Mouse (Mus musculus): ENCODE results near the gene Add3.
"Not testable (repeated sequence)": the region's sequence is repeated elsewhere in the genome, so short reads cannot be mapped to it uniquely, and the experiment has no call there.

Gene Add3

DNA sequence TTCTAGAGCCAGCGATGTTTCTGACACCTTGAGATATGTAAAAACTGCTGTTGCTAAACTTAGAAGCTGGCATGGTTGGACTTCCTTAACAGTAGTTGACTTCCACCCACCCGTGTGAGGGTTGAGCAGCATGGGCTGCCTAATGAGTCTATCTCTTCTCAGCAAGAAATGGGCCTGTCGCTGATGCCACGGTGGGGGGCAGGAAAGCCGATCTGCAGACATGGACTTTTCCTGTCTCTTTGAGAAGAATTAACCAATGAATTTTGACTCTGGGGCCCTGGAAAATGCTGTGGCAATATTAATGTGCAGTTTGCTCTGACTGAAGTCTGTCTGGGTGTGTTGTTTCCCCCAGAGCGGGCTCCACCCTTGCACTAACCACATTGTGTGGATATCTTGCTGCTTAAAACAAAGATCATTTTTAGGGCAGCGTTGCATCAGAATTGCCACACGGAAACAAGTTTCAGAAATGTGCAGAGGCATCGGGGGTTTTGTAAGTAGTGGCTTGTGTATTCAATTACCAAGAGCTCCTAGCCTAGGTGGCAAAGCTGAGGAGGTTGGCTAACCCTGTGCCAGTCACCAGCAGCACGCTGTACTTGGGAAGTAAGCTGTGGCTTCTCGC lies 53.8 kb downstream of the Add3 start:
- no peak for DNase-seq (ENCODE audit: low spot score)

DNA sequence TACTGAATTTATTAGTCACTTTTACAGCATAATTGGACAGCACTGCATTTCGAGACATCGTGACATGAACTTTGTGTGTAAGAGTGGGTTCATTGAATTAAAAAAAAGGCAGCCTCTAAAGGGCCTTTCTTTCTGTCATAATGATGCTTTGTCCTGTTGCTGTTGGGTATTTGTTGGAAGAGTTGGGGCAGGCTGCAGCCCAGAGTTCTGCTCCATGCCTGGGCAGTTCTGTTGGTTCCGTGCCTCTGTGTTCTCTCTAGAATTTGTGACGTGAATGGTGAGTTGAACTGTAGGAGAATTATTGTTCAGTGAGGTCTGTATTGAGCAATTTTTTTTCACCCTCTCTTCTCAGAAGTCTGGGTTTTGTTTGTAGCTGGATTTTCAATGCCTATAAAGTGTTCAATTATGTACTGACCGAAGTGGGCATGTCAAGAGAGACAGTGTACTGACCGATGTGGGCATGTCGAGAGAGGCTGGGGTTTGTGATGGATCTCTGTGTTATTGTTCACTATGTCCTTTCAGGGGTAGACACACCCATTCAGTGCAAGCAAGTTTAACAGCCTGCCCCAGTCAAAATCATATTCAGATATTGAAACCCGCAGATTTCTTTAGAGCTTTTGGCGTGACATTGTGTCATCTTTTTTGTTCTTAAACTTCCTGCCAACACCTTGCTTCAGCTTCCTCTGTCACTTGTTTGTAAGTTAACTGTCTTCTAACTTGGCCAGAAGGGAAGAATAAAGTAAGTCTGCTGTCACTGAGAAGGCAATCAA lies 54.7 kb downstream of the Add3 start:
- DNase-seq (ENCODE audit: low spot score), result no peak

DNA sequence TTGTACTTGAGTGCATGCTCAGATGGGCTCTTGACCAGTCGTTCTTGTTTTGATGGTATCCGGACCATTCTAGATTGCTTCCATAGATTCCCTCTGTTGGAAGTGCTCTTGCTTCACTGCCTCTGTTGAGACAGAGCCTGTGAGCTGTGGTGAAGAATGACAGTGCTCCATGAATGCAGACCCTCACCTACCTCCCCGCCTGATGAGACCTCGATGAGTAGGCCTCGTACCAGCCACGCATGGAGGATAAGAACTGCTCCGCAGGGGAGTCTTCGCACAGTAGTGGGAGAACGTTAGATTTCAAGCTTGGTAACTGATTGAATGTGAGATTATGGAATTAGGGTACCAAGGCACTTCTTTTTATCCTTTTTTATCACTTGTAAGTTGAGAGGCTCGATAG lies 56.7 kb downstream of the Add3 start:
- DNase-seq (ENCODE audit: low spot score), result no peak

DNA sequence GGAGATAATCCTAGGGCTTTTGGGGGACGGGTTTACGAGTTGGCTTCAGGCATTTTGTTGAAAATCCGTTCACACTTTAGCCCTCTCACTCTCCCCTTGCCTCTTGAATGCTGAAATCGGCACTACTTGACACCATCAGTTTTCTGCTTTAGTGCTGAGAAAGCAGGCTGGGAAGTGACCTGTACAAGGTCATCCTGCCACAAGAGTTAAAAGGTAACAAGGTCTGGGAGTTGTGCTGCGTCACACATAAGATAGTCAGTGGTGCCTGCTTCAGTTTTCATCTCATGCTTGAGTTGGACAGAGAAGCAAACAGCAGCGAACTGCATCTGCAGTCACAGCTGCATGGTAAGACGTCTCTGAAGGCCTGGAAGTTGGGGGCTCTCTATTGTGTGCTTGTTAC lies 57.5 kb downstream of the Add3 start:
- no peak for DNase-seq (ENCODE audit: low spot score)

DNA sequence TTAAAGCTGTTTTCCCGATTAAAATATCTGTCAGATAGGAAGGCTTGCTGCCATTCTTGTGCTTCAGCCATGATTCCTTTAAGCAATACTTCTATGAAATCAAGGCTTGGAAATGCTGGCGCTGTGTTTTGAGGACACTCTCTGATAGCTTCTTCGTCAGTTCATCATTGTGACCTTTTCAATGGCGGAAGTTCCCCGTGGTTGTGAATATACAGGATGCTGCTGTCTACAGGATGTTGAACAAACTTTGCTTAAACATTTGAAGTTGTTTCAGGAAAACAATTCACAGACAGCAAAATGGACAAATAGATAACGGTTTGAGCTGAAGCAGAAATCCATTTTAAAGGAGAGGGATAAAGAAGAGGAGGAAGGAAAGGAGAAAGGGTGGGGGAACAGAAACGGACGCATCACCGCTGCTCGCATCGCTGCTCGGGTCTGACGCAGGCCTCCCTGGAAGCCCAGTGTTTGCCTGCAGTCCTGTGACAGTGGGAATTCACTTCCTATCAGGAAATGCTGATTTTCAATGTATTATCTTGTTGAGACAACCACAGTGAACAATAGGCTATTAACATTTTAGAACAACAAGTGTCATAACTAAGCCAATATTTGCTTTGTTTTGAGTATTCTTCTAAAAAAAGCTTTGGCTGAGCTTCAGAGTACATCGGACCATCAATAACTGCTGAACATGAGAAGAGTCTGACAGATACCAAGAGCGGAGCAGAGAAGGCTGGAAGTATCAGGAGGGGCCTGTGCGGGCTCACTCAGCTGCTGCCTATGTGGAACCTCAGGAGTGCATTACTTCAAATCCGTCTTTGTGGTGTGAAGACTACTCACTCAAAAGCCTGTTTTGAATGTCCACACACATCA lies 58.7 kb downstream of the Add3 start:
- DNase-seq (ENCODE audit: low spot score), result no peak

DNA sequence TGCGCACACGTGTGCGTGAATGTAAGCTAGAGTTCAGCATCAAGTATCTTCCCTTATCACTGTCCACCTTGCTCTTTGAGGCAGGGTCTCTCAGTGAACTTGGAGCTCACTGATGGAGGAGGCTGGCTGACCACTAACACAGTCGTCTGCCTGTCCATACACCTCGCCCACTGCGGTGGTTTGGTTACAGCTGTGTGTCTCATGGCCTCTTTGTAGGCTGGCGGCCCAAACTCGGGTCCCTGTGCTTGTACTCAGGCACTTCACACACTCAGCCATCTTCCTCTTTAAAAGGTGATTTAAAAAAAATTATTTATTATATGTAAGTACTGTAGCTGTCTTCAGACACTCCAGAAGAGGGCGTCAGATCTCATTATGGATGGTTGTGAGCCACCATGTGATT lies 59.5 kb downstream of the Add3 start:
- DNase-seq (ENCODE audit: low spot score), result no peak

DNA sequence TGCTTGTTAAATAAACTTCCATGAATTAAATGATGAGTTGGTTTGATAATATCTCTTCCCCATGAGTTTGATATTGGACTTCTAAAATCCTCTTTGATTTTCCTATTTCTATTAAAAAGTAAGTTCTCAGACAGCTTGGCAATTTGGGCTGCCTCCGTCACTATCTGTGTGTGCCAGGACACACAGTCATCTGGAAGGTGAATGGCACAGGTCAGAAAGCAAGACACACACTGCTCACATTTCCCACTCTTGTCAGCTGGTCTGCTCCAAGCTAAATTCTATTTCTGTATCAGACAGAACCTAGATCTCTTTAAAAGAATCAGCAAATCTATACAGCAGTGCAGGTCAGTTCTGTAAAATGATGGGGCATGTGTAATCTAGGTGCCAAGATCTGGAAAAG lies 61.9 kb downstream of the Add3 start:
- DNase-seq (ENCODE audit: low spot score), result no peak

DNA sequence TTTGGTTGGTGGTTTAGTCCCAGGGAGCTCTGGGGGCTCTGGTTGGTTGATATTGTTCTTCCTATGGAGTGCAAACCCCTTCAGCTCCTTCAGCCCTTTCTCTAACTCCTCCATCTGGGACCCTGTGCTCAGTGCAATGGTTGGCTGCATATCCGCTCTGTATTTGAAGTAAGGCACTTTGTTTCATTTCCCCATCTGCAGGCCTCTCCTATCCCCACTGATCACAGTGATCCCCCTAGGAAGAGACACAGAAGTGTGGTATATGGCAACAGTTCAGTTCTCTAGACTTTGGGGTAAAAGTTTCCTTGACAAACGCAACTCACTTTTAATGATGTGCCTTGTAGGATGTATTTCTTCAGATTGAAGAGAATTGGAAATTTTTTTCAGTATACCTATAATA lies 66.7 kb downstream of the Add3 start:
- no peak for DNase-seq (ENCODE audit: low spot score)

DNA sequence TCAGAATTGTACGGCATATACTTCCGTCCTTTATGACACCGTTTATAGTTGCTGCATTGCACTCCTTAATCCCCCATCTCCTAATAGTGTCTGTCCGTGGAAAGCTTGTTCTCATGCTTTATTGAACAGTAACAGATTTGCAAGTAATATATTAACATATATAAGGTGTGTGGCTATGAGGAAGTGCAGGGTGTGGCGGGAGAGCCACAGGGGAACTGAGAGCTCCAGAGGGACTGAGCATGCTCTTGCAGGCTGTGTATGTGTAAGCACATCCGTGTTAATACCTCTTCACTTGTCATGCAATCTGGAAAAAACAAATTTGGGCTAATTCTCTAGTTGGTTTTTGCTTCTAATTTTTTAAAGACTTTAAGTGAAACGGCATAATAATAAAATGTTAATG lies 68.6 kb downstream of the Add3 start:
- no peak for DNase-seq (ENCODE audit: low spot score)

DNA sequence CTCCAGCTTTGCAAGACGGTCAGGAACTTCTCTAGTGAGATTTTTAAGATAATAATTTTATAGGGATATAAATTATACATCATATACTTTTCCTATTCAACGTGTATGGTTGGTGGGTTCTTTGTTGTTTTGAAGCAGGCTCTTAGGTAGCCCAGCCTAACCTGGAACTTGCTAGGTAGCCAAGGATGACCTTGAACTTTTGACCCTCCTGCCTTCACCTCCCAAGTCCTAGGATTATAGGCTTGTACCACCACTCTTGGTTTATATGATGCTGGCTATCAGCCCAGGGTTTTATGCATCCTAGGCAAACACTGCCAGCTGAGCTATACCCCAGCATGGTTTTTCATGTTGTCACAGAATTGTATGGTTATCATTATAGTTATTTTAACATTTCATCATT lies 70.0 kb downstream of the Add3 start:
- no peak for DNase-seq (ENCODE audit: low spot score)

DNA sequence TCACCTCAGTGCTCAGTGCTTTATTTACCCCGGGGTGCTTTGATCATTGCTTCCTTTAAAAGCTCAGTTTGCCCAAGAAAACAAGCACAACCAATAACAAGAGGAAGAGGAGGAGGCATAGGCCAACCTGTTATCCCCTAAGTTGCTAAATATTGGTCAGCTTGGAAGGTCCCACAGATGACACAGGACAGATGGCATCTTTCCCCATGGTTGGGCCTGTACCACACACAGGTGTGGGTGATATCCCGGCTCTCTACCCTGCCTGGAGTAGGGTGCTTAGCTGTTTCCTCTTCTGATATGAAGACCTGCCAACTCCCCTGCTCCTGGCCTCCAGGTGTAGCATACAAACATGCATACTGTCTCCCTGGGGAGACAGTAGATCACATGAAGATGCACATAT lies 75.1 kb downstream of the Add3 start:
- no peak for DNase-seq (ENCODE audit: low spot score)

DNA sequence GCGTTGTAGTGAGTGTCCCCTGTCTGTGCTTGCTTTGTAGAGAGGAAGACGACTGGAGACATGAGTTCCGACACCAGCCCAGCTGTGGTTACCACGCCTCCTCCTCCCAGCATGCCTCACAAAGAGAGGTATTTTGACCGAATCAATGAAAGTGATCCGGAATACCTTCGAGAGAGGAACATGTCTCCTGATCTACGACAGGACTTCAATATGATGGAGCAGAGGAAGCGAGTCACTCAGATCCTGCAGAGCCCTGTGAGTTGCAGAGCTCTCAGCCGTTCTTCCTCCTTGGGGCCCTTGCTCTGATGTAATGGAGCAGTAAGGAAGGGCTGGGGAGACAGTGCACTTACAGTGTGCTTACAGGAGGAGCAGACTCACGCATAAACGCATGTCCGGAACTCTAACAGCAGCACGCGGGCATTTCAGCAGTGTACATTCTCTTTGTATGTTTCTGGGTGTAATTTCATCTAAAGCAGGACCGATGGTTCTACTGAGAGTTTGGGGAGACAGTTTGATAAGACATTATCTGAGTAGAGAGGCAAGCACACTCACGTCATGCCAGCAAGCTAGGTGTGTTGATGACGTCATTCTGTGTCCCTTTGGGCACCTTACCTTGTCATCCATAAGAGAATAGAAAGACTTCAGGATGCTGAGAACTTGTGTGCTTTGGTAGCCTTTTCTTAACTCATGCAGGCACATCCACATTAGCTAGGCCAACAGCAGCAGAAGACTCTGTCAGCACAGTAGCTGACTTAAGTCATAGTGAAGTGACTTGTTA lies 76.7 kb downstream of the Add3 start:
- DNase-seq (ENCODE audit: low spot score), result no peak

DNA sequence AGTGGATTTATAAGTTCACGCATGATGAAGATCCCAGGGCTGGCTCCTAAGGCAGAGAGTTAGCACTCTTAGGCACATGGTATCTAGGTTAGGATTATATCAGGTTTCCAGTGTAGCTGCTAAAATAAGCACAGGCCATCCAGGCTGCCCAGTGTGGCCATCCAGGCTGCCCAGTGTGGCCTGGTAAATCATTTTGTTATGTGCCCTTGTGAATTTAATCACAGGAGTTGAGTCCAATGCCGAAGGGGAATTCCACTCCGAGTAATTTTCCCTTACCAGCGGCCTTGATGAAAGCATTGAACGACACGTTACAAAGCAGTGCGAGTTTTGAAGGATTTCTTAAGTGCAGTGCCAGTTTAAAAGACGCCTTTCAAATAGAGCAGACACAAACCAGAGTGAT lies 77.6 kb downstream of the Add3 start:
- DNase-seq (ENCODE audit: low spot score), result no peak

DNA sequence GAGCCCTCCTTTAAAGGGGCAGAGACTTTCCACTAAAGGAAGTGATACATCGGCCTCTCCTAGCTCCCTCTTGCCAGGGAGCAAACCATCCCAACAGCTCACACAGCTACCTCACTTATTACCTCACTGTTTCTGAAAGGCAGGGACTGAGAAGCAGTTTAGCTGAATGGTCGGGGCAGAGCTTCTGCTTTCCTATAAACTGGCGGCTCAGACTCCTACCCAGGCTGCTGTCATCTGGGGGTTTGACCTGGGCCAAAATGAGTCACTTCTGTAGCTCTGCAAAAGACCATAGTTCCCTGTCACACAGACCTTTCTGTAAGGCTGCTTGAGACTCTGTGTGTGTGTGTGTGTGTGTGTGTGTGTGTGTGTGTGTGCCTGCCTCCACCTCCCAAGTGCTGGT lies 79.1 kb downstream of the Add3 start:
- no peak for DNase-seq (ENCODE audit: low spot score)

DNA sequence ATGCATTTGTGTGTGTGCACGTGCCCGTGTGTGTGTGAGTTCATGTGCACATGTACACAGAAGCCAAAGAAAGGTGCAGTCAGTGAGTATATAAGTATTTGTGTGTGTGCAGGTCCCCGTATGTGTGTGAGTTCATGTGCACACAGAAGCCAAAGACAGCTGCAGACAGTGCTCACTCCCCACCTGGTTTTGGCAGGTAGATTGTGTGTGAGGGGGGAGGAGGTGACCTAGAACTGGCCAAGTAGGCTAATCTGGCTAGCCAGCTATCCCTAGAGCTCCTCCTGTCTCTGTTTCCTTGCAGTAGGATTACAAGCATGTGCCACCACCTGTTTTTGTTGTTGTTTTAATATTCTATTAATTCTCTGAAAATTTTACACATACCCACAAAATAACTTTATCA lies 80.9 kb downstream of the Add3 start:
- DNase-seq (ENCODE audit: low spot score), result no peak

DNA sequence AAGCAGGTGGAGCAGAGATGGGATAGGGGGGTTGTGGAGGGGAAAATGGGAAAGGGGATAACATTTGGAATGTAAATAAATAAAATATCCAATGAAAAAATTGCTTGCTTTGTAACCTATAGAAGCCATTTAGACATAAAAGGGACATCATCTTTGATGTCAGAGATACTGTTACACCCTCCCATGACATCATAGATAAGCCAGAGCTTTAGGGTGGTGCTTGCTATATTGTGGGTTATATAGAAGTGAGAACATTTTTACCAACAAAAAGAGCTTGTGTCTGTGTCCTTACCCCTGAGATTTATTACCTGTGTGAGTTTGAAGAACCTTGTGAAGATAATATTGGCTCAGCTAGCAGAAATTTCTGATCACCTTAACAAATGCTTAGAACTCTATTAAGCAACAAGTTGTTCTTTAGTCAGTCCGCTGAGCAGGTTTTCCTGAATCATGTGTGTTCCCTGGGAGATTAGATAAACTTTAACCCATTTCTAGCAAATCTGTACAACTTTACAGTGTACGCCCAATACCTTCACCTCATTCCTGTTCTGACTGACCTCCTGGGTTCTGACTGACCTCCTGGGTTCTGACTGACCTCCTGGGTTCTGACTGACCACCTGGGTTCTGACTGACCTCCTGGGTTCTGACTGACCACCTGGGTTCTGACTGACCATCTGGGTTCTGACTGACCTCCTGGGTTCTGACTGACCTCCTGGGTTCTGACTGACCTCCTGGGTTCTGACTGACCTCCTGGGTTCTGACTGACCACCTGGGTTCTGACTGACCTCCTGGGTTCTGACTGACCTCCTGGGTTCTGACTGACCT lies 85.2 kb downstream of the Add3 start:
- not testable (repeated sequence) for DNase-seq (ENCODE audit: low spot score)

DNA sequence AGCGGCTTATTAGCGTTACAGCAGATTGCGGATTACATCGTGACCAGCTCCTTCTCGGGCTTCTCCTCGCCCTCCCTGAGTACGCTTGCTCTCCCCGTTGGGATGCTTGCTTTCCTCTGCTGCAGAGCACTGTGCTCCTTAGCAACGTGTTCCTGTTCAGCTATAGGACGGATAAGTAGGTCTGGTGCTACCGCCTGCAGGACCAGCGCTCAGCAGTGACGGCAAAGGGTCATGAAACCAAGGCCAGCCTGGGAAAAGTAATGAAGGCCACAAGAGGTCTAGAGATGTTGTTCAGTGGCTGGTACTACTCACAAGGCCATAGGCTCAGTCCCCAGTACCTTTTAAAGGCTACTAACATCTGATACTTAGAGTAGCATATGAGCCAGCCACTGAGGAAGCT lies 86.4 kb downstream of the Add3 start:
- peak; percentile 89 for DNase-seq (ENCODE audit: low spot score)

DNA sequence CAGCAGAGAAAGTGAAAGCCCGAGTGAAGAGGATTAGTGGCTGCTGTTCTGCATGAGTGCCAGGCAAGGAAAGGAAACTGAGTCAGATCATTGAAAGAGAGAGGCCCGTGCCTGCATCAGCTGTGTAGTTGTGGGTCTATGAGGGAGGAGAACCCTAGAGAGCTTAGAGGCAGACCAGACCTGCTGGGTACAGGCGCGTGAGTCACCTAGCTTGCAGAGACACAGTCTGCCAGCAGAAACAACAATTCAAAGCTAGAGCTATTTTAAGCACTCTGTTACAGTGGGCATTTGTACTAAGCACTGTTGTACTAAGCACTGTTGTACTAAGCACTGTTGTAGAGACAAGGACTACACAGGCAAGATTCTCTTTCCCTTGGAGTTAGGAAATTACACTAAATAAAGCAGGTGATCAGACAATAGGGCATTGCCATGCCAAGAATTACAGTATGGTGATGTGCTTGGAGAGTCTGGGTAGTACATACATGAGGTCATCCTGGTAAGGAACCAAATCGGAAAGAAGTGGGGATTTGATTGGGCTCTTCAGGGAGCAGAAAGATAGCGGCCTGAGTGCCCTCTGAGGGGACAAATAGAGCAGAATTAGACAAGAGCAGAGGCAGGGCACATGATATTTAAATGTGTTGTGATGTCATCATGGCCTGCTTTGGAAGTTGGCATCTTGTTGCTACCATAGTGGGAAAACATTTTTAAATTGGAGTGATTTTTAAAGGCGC lies 88.0 kb downstream of the Add3 start:
- peak; percentile 37 for DNase-seq (ENCODE audit: low spot score)

DNA sequence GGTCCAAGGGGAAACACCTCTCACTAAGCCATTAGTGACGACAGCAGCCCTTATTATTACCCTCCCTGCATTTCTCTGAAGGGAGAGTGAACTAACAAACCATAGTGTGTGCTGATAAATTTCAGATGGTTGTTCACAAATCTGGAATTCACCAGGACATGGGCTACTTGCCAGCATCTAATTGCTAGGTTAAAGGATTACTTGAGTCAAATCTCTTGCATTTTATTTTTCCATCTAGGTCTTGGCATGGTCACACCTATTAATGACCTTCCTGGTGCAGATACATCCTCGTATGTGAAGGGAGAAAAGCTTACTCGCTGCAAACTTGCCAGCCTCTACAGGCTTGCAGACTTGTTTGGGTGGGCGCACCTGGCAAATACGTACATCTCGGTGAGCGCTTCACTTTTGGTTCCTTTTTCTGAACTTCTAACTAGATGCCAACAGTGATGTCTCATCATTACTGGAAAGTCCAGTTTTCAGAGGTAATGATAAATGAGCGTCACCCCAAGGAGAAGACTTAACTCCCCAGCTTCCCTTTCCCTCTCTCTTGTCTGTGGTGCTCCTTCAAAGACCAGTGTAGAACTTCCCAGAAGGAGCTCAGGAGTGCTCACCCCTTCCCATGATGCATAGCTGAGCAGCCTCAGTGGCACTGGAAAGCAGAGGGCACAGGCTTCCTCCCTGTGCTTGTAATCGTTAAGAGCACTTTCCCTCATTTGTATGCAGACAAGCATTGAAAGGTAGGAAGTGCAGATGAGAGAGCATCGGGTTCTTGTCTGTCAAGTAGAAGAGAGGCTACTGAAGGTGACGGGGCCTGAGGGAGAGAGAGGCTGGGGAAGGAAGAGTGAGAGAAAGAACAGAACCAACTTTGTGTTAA lies 90.9 kb downstream of the Add3 start:
- DNase-seq (ENCODE audit: low spot score), result no peak

DNA sequence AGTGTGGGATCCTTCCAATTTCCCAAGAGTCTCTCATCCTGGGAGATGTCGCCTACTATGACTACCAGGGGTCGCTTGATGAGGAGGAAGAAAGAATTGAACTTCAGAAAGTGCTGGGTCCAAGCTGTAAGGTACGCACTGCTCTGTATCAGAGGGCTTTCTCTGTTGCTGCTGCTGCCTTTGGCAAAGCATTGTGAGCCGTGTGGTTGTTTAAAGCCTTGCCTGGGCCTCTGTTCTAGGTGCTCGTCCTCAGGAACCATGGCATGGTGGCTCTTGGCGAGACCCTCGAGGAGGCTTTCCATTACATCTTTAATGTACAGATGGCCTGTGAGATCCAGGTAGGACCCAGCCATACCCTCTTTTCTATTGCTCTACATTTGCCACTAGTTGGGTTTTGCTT lies 93.3 kb downstream of the Add3 start:
- no peak for DNase-seq (ENCODE audit: low spot score)

Data from MN1 (cell line).